Mouse (Mus musculus) hindbrain, postnatal 0 days (tissue): ENCODE results near the gene Abcc1. TPM values are rescaled to one million over a fixed set of nuclear protein-coding genes. Genes with fewer than 3 reads are reported as not detected.

Experiments used
- ATAC-seq: fragments of 200-750 bp; cut with Nextera tagmentation; 2 replicates; pipeline ENCODE4 v1.8.0; 2017; ENCODE audit warnings: mild to moderate bottlenecking, moderate TSS enrichment, moderate library complexity
- DNase-seq: peaks from one replicate; pipeline ENCODE4 v3.0.0-alpha.2; 2015; ENCODE audit warnings: low spot score
- H3K27ac ChIP-seq: fragments of 300-500 bp; sonication (generic); 2 replicates; pipeline ENCODE4 v1.5.1; 2014; ENCODE audit warnings: mild to moderate bottlenecking
- H3K27me3 ChIP-seq: fragments of 300-500 bp; sonication (generic); 2 replicates; pipeline ENCODE4 v1.6.1; 2014; ENCODE audit warnings: low read length, mixed read lengths; ENCODE audit not compliant: insufficient read depth
- H3K36me3 ChIP-seq: fragments of 300-500 bp; sonication (generic); 2 replicates; pipeline ENCODE4 v1.6.1; 2014; ENCODE audit warnings: low read length, mixed read lengths; ENCODE audit not compliant: insufficient read depth
- H3K4me1 ChIP-seq: fragments of 300-500 bp; sonication (generic); 2 replicates; pipeline ENCODE4 v1.6.1; 2014; ENCODE audit warnings: antibody characterized with exemption, low read length, mixed read lengths; ENCODE audit not compliant: insufficient read depth
- H3K4me2 ChIP-seq: fragments of 300-500 bp; sonication (generic); 2 replicates; pipeline ENCODE4 v1.6.1; 2014; ENCODE audit warnings: low read depth, mild to moderate bottlenecking, low read length, moderate library complexity, mixed read lengths
- H3K4me3 ChIP-seq: fragments of 300-500 bp; sonication (generic); 2 replicates; pipeline ENCODE4 v1.5.1; 2014; ENCODE audit warnings: low read length
- H3K9ac ChIP-seq: fragments of 300-500 bp; sonication (generic); replicated peaks from 2 replicates; pipeline ENCODE4 v1.6.1; 2014; ENCODE audit warnings: mild to moderate bottlenecking, low read length, moderate library complexity, mixed read lengths
- H3K9me3 ChIP-seq: fragments of 300-500 bp; sonication (generic); 2 replicates; pipeline ENCODE4 v1.6.1; 2016; ENCODE audit warnings: low read length, mixed read lengths
- CTCF ChIP-seq: IDR thresholded peaks from 2 replicates; pipeline ENCODE4 v1.5.1; 2016; ENCODE audit warnings: antibody characterized with exemption, control low read depth, low read depth
- WGBS: fragments of 180-500 bp; shearing (Covaris S2); extraction: QIAGEN DNeasy Blood & Tissue Kit; methylation state at CpG from one replicate; pipeline ENCODE4 v1.1.7; 2014; 5-methylcytosine and 5-hydroxymethylcytosine counted together
- polyA plus RNA-seq: library from polyadenylated mRNA; unstranded; fragments of >200 nt; fragmentation: Nextera tagmentation; extraction: Ambion mirVana; gene quantifications from 2 replicates; pipeline ENCODE4 v1.2.1, GENCODE M21; 2015
- total RNA-seq: library from RNA; depleted of rRNA; stranded (reverse); fragments of >200 nt; gene quantifications from 2 replicates; pipeline ENCODE4 v1.2.3, GENCODE M21; 2014

The Abcc1 gene
- total and polyA plus RNA-seq, 2 experiments from 2014 or later = 9.1 to 15.2 TPM

DNA sequence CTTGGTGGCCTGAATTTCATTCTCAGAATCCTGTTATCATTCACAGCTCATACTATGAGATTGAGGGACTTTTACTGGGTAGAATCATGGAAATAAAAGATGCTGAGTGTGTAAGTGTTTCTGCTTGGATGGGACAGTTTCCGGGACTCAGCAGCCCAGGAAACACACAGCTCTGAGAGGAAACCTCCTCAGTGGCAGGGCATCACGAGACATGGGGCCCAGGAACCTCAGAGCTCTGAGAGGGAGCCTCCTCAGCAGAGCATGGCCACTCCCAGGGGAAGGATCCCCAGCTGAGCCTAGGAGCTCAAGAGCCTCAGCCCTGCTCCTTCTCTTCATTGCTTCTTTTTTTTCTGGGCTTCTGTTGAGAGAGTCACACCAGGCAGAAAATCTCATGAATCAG lies 107.0 kb downstream of the Abcc1 start:
- H3K4me3 ChIP-seq = no peak overlapping the region
- no peaks in the 10 kb centered on the region for H3K27me3 ChIP-seq
- no peak for DNase-seq
- no peak overlapping the region for H3K27ac ChIP-seq
- ATAC-seq = no peak
- WGBS = 87% methylated on average over 2 of the region's 2 CpGs
- H3K9ac ChIP-seq = no peak overlapping the region
- H3K9me3 ChIP-seq = no peaks in the 10 kb centered on the region
- H3K4me2 ChIP-seq = no peak overlapping the region
- no peak for TF ChIP-seq CTCF
- H3K36me3 ChIP-seq = peaks cover 44% of the 10 kb centered on the region
- H3K4me1 ChIP-seq = no peaks in the 10 kb centered on the region

DNA sequence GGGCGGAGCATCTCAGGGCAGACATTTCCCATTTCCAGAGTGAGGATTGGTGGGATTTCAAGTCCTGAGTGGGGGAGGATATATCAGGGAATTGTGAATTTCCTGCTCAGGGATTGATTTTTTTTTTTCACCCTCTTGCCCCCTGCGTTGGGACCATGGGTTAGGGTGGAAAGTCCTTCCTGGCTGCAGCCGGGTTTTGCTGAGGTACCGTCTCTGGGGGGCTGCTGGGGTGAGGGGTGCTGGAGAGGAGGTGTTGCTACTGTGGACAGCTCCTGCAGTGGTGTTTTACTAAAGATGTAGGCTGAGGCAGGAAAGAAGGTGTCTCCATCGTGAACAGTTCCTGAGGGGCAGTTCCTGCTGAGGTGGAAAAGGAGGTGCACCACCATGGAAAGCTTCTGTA lies 107.5 kb downstream of the Abcc1 start:
- TF ChIP-seq CTCF = no peak
- DNase-seq (no peak), ATAC-seq (no peak)
- WGBS = 93% methylated on average over 5 of the region's 5 CpGs
- H3K4me2 ChIP-seq = no peak overlapping the region
- H3K27ac ChIP-seq = no peak overlapping the region
- no peak overlapping the region for H3K4me3 ChIP-seq
- no peaks in the 10 kb centered on the region for H3K4me1 ChIP-seq
- no peaks in the 10 kb centered on the region for H3K27me3 ChIP-seq
- H3K9me3 ChIP-seq = no peaks in the 10 kb centered on the region
- peaks cover 49% of the 10 kb centered on the region for H3K36me3 ChIP-seq
- H3K9ac ChIP-seq = no peak overlapping the region

DNA sequence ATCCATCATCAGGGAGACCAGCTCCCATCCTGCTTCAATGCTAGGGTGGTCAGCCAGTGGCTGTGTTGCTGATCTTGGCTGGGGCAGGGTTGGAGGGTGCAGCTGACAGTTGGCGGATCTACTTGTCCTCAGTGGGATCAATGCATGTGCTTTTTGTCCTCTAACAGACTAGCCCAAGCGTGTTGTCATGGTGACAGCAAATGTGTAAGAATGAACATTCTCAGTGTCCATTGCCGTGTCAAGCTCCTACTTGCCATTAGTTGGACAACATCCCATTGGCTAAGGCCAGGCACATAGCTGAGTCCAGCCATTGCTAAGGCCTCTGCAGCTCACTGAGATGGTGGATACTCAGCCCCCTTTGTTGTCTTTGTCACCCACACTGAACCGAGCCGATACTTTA lies 110.8 kb downstream of the Abcc1 start:
- ATAC-seq (peak; percentile 61), DNase-seq (peak; percentile 13)
- peaks cover 32% of the 10 kb centered on the region for H3K36me3 ChIP-seq
- H3K4me1 ChIP-seq = no peaks in the 10 kb centered on the region
- H3K9me3 ChIP-seq = no peaks in the 10 kb centered on the region
- no peaks in the 10 kb centered on the region for H3K27me3 ChIP-seq
- H3K4me3 ChIP-seq = no peak overlapping the region
- WGBS = 65% methylated on average over 5 of the region's 5 CpGs
- no peak for TF ChIP-seq CTCF
- H3K4me2 ChIP-seq = no peak overlapping the region
- no peak overlapping the region for H3K27ac ChIP-seq
- H3K9ac ChIP-seq = no peak overlapping the region

- H3K4me1 ChIP-seq = no peaks in the 10 kb centered on the region
- H3K9me3 ChIP-seq = no peaks in the 10 kb centered on the region
- no peaks in the 10 kb centered on the region for H3K27me3 ChIP-seq
- WGBS = 98% methylated on average over 7 of the region's 7 CpGs
- peaks cover 31% of the 10 kb centered on the region for H3K36me3 ChIP-seq
- no peak overlapping the region for H3K4me3 ChIP-seq
- H3K9ac ChIP-seq = no peak overlapping the region
- ATAC-seq = no peak
- no peak for DNase-seq
- no peak overlapping the region for H3K27ac ChIP-seq
- TF ChIP-seq CTCF = no peak
- H3K4me2 ChIP-seq = no peak overlapping the region
Observed at GRCm38 (mm10) chr16:14473686-14474085, 112.3 kb downstream of the Abcc1 start.

- WGBS = 96% methylated on average over 2 of the region's 2 CpGs
- no peak overlapping the region for H3K9ac ChIP-seq
- ATAC-seq = no peak
- no peak overlapping the region for H3K4me3 ChIP-seq
- no peak overlapping the region for H3K4me2 ChIP-seq
- no peak for TF ChIP-seq CTCF
- H3K27me3 ChIP-seq = no peaks in the 10 kb centered on the region
- no peak overlapping the region for H3K27ac ChIP-seq
- DNase-seq = no peak
- no peaks in the 10 kb centered on the region for H3K4me1 ChIP-seq
- H3K36me3 ChIP-seq = peaks cover 31% of the 10 kb centered on the region; the same call in 1 of the 2 replicates
- H3K9me3 ChIP-seq = no peaks in the 10 kb centered on the region
Observed at GRCm38 (mm10) chr16:14475001-14475400, 113.6 kb downstream of the Abcc1 start.

GRCm38 (mm10) chr16:14476056-14476455 lies 114.7 kb downstream of the Abcc1 start:
- 82% methylated on average over 8 of the region's 8 CpGs for WGBS
- Histone ChIP-seq H3K27me3 (no peaks in the 10 kb centered on the region), H3K4me3 (no peak overlapping the region), H3K9me3 (no peaks in the 10 kb centered on the region), H3K9ac (no peak overlapping the region), H3K27ac (no peak overlapping the region), H3K36me3 (peaks cover 23% of the 10 kb centered on the region; the same call in 1 of the 2 replicates), H3K4me2 (no peak overlapping the region), H3K4me1 (no peaks in the 10 kb centered on the region)
- no peak for TF ChIP-seq CTCF
- ATAC-seq = no peak
- no peak for DNase-seq

GRCm38 (mm10) chr16:14476701-14477400 lies 115.5 kb downstream of the Abcc1 start:
- DNase-seq (no peak), ATAC-seq (no peak)
- Histone ChIP-seq H3K27ac (no peak overlapping the region), H3K36me3 (peaks cover 17% of the 10 kb centered on the region; the same call in 1 of the 2 replicates), H3K4me1 (no peaks in the 10 kb centered on the region), H3K9me3 (no peaks in the 10 kb centered on the region), H3K4me2 (no peak overlapping the region), H3K9ac (no peak overlapping the region), H3K27me3 (no peaks in the 10 kb centered on the region), H3K4me3 (no peak overlapping the region)
- 93% methylated on average over 9 of the region's 9 CpGs for WGBS
- no peak for TF ChIP-seq CTCF
